Mouse (Mus musculus) heart, adult 9 months (tissue): ENCODE data around the gene Actrt1.

ENCODE experiments used
- DNase-seq, 2 experiments: peaks; one replicate each; pipeline ENCODE4 v3.0.0; 2022; ENCODE audit warnings: low spot score in 2 of 2

Gene Actrt1

GRCm38 (mm10) chrX:46328707-46329106 lies at the start of gene Actrt1:
Gene Actrt1 (plus strand): TSS chrX:46329007.
- DNase-seq: no peak

- DNase-seq: no peak
Measured at GRCm38 (mm10) chrX:46331463-46332115, 2.8 kb downstream of the Actrt1 start.
